Mouse (Mus musculus): Measurements from ENCODE around the gene Spdye4a.

The Spdye4a gene

DNA sequence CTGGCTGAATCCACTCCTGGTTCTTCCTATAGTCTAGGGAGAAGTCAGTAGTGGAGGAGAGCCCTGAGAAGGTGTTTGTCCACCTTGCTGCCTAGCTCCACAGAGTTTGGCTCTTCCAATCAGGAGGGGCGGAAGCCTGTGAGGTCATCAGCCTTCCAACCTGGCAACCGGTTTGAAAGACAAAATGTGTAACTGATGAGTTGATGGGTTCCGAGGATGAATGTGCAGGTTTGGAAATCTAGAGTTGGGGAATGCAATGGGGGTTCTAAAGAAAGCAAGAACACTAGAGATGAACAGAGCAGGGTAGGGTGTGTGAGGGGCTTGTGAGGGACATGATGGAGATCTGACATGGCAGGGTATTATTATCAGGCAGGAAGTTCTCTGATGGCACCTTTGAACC, at the start of gene Spdye4a:
TSS of gene Spdye4a (minus strand) at position 101 of the 400 bp plus-strand sequence.
- no peak for DNase-seq

DNA sequence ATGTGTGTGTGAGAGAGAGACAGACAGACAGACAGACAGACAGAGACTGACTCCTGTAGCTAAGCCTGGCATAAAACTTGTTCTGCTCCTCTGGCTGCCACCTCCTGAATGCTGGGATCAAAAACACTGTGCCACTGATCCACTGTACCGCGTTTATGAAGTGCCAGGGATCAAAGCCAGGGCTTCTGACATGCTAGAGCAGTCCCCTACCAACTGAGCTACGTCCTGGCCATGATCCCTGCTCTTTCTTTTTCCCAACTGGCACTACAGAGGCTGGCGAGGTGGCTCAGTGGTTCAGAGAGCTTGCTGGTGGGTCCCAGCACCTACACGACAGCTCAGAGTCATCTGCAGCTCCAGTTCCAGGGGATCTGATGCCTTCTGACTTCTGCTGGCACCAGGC, 49.1 kb upstream of the Spdye4a start:
- DNase-seq: no peak

DNA sequence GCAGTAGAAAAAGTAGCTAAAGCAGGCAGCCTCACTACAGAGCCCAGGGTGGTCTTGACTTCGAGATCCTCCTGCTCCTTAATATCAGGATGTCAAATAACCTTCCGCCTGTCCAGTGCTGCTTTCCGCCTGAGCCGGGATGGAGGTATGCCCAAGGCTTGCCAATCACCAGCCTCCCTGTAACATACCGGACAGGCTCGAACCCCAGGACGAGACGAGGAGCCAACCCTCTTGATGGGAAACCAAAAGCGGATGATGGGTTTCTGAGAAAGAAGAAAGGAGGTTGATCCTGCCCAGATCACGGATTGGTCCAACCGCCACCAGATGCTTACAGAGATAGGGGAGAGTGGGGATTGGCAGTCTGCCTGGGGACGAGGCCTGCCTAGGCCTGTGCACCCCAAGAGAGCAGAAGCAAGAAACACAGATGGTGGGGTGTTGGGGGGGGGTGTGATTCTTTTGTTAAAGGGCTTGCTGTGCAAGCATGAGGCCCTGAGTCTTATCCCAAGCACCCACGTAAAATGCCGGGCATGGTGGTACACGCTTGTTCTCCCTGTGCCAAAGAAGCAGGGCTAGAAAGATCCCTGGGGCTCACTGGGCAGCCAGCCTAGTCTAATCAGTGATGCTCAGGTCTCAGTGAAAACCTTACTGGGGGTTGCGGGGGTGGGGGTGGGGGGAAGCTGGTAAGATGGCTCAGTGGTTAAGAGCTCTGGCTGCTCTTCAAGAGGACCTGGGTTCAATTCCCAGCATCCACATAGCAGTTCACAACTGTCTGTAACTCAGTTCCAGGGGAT, 46.0 kb upstream of the Spdye4a start:
- no peak for DNase-seq

DNA sequence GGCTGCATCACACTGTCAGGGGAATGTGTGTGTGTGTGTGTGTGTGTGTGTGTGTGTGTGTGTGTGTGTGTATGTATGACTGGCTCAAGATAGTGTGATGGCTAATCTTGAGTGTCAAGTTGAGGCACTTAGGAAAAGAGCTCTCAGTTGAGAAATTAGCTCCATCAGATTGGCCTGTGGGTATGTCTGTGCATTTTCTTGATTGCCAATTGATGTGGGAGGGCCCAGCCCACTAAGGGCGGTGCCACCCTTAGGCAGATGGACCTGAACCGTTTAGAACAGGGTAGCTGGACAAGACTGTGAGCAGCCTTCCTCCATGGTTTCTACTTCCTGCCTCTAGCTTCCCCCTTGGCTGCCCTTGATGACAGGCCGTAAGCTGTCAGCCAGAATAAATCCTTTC, 45.4 kb upstream of the Spdye4a start:
- DNase-seq: no peak

DNA sequence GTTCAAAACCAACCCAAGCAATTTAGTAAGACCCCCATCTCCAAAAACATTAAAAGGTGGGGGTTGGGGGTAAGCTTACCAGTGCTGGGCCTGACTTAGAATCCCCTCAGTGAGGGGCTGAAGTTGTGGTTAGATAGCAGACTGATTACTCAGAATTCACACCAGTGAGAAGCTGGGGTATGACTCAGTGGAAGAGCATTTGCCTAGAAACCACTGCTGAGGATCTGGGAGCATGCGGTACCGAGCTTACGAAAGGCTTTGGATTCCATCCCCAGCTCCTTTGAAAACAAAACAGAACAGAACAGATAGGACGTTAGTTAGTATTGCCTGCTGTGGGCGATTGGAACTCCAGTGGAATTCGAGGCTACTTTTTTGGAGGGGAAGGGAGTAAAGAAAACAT, 45.0 kb upstream of the Spdye4a start:
- DNase-seq: no peak

DNA sequence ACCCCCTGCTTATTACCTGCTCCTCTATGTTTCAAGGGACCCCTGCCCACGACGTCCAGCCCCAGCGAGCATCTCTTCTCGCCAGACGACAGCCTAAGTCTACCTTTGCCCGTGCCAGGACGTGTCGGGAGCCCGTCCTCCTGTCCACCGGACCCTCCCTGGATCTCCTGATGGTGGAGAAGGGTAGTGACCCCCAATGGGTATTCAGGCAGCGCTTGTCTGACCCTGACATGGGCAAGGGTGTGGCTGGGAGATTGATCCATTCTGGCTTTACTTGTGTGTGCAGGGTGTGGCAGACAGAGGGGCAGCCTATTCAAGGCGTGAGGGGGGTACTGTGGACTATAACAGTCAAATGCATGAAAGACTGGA, 43.4 kb upstream of the Spdye4a start:
- no peak for DNase-seq

DNA sequence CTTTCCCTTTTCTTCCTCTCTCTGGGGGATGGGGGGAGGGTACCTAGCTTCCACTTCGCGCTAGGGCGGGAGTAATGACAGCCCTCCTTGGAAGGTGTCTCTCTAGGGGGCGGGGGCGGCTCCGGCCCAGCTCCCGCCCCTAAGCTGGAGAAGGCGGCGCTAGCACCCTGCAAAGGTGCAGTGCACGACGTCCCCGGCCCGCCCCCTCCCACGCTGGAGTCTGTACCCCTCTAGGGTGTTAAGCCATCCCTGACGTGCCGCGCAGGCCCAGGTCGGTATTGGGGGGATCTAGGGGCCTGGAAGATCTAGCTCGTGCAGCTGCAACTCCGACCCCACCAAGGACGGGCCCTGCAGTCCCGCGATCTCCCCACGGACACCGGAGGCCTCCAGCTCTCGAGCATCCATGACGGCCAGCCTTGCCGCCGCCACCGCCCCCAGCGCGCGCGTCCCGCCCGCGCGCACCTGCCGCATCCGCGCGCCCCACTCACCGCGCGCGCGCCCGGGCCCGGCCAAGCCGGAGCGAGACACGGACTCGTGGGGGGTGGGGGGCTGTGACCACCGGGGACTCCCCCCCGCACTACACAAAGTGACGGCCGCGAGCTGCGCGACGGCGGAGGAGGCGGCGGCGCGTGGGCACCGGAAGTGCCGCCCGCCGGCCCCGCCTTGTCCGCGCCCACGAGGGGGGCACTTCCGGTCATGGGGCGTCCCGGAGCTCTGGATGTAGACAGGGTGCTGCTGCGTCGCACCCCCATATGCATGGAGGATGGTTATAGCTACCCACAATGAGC, 42.9 kb upstream of the Spdye4a start, which contains the start of gene Zfp316:
TSS of gene Zfp316 (minus strand) at position 660 of the 788 bp plus-strand sequence.
- DNase-seq: peak; percentile 78

DNA sequence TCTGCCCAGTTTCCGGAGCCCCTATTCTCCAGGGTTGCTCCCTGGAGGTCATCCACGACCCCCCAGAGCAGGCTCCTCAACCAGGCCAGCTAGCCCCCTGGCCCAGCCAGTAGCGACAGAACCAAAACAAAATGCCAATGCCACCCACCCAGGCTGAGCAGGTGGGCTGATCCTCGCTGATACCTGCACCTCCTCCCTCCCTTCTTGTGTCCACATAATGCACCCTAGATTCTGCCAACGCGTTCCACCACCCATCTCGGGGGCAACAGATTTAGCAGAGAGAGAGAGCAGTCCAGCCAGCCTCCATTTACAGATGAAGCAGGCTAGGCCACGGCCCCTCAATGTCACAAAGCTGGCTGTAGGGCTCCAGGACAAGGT, 42.3 kb upstream of the Spdye4a start:
- no peak for DNase-seq

DNA sequence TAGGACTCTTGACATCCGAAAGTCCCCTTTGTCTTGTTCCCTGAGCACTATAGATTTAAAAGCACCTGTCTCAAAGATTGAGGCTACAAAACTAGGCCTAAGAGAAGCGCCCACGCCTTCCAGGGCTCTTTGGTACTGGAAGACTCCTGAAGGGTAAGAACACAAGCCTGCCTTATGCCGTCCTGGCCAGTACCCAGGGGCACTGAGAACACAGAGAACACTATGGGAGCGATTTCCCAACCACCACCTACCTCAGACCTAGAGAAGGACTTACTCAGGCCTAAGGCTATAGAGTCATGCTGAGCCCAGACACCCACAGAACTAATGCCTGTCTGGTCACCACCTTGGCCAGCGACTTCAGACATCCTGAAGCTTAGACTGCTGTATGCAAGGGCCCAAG, 40.1 kb upstream of the Spdye4a start:
- no peak for DNase-seq

DNA sequence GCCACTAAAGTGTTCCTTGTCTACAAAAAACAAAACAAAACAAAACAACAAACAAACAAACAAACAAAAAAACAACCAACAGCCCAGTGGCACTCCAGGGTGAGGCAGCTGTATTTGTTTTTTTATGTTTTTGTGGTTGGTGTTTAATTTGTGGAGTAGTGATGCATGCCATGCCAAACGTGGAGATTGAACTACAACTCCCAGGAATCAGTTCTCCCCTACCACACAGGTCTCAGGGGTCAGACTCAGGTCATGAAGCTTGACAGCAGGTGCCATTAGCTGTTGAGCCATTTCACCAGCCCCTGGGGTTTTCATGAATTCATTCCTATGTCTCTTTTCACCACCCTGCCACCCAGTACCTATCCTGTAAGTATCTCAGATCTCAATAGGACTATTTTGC, 38.7 kb upstream of the Spdye4a start:
- no peak for DNase-seq

DNA sequence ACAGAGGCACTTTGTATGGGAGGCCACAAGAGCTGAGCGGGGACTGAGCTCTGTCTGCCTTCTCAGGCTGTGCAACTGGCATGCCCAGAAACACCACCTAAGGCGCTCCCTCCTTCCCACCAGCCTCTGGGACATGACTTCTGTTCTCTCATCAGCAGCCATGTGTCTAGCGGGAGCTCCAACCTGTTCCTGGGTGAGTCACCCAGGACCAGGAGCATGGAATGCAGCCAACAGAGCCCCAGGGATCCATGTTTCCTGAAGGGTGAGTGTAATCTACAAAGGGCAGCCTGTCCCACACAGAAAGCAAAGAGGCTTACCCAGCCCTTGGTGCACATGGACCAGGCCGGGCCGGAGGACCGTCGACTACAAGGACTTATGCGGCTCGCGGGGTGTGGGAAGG, 38.0 kb upstream of the Spdye4a start:
- no peak for DNase-seq

DNA sequence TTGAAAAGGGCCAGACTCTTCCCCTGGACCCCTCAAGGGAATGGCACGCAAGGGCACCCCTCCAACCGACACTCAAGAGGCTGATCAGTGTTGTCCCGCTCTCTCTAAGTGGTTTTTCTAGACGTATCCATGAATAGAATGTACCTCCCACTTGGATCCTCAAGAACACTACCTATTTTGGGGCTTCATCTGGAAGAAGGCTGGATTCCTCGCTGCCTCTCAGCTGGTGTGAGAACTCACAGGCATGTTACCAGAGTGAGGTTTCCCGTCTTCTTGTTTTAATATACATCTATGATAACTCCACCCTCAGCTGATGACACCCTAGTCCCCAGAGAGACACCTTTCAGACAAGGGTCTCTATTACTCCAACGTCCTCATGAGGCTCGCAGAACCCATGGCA, 34.9 kb upstream of the Spdye4a start:
- no peak for DNase-seq

DNA sequence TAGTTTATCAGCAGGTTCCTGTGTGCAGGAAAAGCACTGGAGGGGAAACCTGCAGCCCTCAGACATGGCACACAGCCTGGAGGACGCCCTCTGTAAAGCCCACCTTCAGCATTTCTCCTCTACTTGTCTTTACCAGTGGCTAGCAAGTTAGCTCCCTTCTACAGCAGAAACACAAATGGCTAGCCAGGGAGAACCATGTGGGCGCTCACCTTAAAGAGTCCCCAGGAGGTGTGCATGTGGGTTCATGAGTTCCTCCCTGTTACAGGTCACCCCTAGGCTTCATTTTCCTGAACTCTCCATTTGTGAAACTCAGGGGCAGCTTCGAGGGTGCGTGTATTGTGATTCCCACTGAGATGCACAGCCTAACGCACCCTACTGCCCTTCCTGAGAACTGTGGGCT, 29.1 kb upstream of the Spdye4a start:
- DNase-seq: no peak

DNA sequence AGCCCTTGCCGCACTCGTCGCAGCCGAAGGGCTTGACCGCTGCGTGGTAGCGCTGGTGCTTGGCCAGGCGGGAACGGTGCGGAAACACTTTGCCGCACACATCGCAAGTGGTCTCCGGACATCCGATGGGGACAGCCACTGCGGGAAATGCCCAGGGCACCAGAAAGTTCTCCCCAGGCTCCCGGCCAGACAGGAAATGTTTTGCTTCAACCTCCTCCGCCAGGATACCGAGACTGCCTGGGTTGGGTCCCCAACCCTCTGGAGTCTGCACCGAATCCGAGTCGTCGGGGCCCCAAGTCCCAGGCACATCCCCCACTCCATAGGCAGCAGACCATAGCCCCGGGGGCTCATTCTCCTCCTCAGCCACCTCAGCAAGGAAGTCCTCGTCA, 28.4 kb upstream of the Spdye4a start:
- no peak for DNase-seq

DNA sequence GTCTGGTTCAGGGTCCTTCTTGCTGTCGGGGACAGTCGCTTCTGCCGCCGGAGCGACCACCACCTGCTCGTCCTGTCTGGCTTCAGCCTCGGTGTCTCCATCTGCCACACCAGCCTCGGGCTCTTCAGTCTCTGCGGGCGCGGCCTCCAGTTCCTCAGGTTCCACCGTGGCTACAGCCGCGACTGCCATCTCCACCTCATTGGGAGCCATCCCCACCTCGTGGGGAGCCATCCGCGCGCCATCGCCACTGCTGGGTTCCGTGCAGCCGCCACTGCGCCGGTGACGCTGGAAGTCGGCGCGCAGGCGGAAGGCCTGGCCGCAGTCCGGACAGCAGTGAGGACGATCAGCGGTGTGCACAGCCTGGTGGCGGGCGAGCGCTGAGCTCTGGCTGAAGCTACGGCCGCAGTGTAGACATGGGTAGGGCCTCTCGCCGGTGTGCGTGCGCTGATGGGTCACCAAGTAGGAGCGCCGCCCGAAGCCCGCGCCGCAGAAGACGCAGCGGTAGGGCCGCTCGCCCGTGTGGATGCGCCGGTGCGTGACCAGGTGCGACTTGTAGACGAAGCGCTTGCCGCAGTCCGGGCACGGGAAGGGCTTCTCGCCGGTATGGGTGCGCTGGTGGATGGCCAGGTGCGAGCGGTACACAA, 27.9 kb upstream of the Spdye4a start:
- DNase-seq: no peak

DNA sequence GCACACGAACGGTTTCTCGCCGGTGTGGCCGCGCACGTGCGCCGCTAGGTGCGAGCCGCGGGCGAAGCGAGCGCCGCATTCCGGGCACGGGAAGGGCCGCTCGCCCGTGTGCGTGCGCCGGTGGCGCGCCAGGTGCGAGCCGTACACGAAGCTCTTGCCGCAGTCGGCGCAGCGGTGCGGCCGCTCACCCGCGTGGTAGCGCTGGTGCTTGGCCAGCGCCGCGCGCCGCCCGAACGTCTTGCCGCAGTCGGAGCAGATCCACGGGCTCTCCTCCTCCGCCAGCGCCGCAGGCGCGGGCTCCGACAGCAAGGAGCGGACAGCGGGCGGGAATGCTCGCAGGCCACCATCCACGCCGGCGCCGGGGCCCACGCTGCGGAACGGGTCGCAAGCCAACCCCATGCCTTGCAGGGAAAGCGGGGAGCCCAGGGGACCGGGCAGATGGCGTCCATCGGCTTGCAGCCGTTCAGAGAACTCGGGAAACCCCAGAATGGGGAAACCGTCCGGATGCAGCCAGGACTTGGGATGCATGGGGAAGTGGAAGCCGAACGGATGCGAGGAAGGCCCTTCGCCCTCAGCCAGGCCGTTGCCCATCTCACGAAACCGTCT, 27.3 kb upstream of the Spdye4a start:
- DNase-seq: no peak

DNA sequence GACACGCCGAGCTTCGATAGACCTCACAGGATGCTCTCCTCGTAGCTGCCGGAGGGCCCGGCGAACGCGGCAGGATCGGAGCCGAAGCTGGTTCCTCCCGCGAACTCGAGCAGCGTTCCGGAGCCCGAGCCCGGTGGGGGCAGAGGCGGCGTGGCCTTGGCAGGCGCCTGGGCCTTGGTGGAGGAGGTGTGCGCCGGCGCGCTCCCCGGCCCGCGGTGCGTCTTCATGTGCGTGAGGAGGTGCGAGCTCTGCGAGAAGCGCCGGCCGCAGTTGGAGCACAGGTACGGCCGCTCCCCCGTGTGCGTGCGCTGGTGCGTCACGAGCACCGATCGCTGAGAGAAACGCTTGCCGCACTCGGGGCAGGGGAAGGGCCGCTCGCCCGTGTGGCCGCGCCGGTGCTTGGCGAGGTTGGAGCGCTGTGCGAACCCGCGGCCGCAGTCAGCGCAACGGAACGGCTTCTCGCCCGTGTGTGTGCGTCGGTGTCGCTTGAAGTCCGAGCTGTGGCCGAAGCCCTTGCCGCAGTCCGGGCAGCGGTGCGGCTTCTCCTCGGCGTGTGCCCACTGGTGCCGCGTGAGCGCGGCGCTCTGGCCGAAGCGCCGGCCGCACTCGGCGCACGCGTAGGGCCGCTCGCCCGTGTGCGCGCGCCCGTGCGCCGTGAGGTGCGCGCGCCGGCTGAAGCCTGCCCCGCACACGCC, 26.6 kb upstream of the Spdye4a start:
- no peak for DNase-seq

DNA sequence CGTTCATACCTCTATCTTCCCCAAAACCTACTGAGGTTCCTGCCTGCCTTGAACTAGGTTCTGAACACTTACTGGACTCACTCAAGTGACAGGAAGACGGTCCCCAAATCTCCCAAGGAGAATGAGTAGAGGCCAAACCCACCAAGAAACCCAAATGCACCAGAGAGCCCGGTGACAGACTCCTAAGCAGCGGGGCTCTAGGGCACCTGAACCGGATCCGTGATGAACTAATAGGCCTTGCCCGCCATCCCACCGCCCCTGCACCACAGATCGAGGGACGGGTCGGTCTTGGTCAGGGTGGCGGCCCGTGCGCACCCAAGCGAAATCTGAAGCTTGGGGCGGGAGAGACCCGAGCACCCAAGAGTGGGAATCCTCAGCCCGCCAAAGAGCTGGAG, 26.1 kb upstream of the Spdye4a start:
- DNase-seq: no peak

DNA sequence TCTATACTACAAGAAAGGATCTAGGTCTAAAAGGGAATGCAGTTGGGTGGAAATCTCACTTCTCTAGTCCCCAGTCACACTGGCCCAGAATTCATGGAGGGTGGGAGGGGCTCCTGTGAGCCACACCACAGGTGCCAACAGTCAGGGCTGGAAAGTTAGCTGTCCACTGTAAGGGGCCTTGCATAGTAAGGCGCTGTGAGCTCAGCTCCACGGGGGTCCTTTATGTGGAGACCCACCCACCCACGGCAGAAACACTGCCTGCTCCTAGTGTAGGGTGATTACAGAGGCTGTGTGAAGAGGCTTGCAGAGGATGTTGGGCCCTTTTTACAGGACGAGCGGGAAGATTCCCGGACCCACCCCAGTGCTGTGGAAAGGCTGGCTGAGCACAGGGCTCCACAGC, 25.3 kb upstream of the Spdye4a start:
- DNase-seq: no peak

DNA sequence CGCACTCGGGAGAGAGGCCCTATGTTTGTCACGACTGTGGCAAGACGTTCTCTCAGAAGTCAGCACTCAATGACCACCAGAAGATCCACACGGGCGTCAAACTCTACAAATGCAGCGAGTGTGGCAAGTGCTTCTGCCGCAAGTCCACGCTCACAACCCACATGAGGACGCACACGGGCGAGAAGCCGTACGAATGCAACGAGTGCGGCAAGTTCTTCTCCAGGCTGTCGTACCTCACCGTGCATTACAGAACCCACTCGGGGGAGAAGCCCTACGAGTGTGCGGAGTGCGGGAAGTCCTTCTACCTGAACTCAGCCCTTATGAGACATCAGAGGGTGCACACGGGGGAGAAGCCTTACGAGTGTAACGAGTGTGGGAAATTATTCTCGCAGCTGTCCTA, 18.2 kb upstream of the Spdye4a start:
- no peak for DNase-seq

DNA sequence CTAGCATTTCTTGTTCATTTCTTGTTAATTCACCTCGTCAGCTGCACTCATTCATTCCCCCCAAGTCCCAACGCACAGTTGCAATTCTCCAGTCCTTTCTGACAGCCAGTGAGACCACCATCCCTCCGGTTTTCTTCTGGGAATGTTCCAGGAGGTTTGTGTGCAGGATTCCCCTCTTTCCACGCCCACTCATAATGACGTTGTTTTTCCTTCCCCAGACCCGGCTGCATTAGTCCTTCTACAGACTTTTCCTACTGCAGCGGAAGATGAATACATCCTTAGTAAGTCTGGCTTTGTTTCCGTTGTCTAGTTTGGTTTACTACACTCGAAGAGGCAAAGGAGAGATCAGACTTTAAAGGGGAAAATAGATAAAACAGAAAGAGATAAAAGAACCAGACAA, 9.3 kb upstream of the Spdye4a start:
- no peak for DNase-seq

DNA sequence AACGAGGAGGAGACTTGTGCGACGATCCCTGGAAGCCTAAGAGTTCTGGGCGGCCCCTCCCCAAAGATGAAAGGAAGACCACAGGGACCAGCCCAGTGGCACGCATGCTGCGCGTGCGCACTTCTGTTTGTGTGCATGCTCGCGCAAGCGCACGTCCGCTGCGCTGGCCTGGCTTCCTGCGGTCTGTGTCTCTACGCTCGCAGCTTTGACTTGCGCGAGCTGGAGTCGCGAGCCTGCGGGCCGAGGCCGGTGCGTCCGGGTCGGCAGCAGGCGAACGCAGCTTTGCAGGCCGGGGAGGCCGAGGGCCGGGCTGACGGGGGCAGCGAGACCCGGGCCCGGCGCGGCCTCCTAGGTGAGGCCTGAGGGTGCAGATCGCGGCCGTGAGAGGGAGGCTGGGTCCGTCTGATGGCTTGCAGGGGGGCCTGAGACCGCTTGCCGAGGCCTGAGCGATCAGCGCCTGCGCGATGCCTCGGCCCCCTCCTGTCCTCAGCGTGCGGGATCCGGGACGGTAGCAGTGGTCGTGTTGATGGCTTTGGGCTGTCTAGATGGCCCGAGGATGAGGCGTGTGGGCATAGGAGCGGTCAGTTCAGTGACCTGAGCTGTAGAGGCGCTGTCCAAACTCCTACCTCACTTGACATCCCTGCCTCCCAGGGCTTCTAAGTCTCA, 8.5 kb upstream of the Spdye4a start, which contains the start of gene Zfp12:
TSS of gene Zfp12 (plus strand) at position 136 of the 666 bp plus-strand sequence.
- peak; percentile 95 for DNase-seq

Data from kidney, adult 18-20 months (tissue).